Mouse (Mus musculus) G1E (cell line): ENCODE data around the gene Serping1.

Source experiments
- CTCF ChIP-seq: IDR thresholded peaks from 2 replicates; pipeline ENCODE4 v1.5.1; 2012; ENCODE audit warnings: low read depth, low read length, inconsistent platforms, mixed read lengths
- GATA1 ChIP-seq: IDR thresholded peaks from 2 replicates; pipeline ENCODE4 v1.6.1; 2012; ENCODE audit warnings: borderline replicate concordance, low read length, inconsistent platforms, mixed read lengths
- GATA2 ChIP-seq: IDR thresholded peaks from 2 replicates; pipeline ENCODE4 v1.6.1; 2012; ENCODE audit warnings: low read depth, low read length, inconsistent platforms, borderline replicate concordance
- POLR2AphosphoS5 ChIP-seq: IDR thresholded peaks from 2 replicates; pipeline ENCODE4 v1.6.1; 2012; ENCODE audit warnings: low read depth, low read length, inconsistent platforms; ENCODE audit not compliant: insufficient replicate concordance
- TAL1 ChIP-seq: conservative IDR thresholded peaks from 2 replicates; pipeline ENCODE4 v1.6.1; 2012; ENCODE audit warnings: low read depth, low read length, inconsistent platforms, mixed read lengths

- TF ChIP-seq CTCF, result no peak
- TF ChIP-seq GATA1, result no peak
- no peak for TF ChIP-seq POLR2AphosphoS5
- no peak for TF ChIP-seq GATA2
- no peak for TF ChIP-seq TAL1
Measured at GRCm38 (mm10) chr2:84723856-84724255, 51.4 kb downstream of the Serping1 start.
